Mouse (Mus musculus): ENCODE measurements around the gene Hnrnph3. TPM values are rescaled to one million over a fixed set of nuclear protein-coding genes. Genes with fewer than 3 reads are reported as not detected.

Gene Hnrnph3
- 60.1 and 69.6 TPM in 2 replicates for polyA plus RNA-seq (2015; fragmentation: Nextera tagmentation; extraction: Ambion mirVana)

DNA sequence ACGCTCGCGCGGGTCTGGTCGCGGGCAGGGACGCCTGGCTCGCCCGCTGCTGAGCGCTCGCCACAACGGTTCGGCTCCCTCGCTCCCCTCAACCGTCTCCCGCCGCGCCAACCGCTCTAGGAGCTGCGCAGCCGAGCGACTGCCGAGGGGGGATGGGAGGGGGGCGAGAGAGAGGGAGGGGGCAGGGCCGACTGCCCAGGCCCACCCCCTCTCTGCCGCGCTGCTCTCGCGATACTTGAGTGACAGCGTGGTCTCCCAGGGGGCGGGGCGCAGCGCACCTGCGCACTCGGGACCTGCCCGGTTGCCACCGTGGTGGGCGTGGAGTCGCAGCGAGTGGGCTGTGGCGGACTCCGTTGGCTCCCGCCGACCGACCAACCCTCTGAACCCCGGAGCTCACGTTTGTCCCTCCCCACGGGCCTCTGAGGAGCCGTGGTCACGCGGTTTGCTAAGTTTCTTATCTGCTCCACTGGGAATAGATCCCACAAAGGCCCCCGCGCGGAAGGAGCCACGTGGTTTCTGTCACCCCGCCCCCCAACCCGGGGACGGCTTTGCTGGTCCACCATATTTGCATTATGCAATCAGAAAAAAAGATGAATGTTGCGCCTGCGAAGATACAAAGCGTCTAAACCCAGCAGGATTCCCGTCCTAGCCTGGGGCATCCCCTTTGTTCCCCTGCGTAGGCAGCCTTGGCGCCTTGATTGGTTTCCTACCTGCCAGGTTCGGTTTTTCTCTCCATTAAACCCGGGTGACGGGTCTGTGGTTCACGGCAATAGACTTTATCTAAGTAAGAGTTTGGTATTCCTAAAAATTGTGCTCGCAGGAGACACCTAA lies at the start of gene Hnrnph3, which contains the start of gene Pbld2:
Gene Hnrnph3, minus strand, starts transcription at position 469 of the 831 bp plus-strand sequence.
Gene Pbld2, plus strand, starts transcription at position 567 of the 831 bp plus-strand sequence.
- Histone ChIP-seq H3K36me3 (no peaks in the 10 kb centered on the region), H3K4me2 (peak within 1 kb of the TSS; percentile 77), H3K9ac (peak within 1 kb of the TSS; percentile 98), H3K9me3 (no peaks in the 10 kb centered on the region), H3K4me1 (peaks cover 38% of the 10 kb centered on the region), H3K27me3 (replicated peaks) (no peaks in the 10 kb centered on the region), H3K4me3 (peak within 1 kb of the TSS; percentile 86), H3K27ac (replicated peaks) (peak within 1 kb of the TSS; percentile 100)
- WGBS: under 1% methylated on average over 57 of the region's 69 CpGs
- peak; percentile 92 for ATAC-seq (ENCODE audit: extremely low read depth, insufficient number of reproducible peaks, low FRiP score, low TSS enrichment)

DNA sequence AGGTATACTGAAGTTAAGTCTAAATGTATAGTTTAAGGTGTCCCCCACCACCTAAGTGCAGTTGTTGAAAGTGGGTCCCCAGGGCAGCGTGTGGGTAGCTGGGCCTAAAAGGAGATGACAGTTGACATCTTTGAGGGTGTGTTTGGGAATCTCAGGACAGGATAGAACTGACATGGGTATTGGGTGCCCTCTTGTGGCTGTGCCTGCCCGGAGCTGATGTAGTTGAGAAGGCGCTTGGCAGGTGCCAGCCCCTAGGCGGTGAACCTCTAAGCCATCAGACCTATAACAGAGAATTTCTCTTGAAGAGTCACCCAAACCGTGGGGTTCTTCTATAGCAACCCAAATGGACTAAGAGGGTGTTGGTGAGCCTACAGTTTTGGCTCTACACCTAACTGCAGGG lies 42.0 kb upstream of the Hnrnph3 start:
- no peak for ATAC-seq (ENCODE audit: extremely low read depth, insufficient number of reproducible peaks, low FRiP score, low TSS enrichment)
- H3K9ac ChIP-seq: no peak overlapping the region
- no peak overlapping the region for H3K4me2 ChIP-seq
- no peaks in the 10 kb centered on the region for H3K9me3 ChIP-seq
- H3K36me3 ChIP-seq: no peaks in the 10 kb centered on the region
- H3K27me3 ChIP-seq (replicated peaks): peaks cover 4% of the 10 kb centered on the region; the same call in 1 of the 2 replicates
- H3K4me3 ChIP-seq: no peak overlapping the region
- 12% methylated on average over 5 of the region's 5 CpGs for WGBS
- H3K4me1 ChIP-seq: no peaks in the 10 kb centered on the region
- H3K27ac ChIP-seq (replicated peaks): no peak overlapping the region

DNA sequence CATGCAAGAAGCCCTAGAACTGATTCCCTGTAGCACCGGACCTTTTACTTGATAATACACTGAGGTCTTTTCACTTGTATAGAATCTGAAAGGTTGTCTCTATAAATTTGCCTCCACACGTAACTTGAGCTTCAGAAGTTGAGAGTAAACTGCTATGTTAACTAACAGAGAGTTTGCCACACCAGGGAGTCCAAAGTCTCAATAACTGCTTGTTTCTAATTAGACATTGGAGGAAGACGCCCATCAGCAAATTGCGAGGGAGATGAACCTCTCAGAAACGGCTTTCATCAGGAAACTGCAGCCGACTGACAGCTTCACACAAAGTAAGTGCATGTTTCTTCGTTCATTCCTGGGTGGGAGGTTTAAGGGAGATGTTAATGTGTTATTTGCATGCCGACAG lies 41.5 kb upstream of the Hnrnph3 start:
- Histone ChIP-seq H3K27ac (replicated peaks) (no peak overlapping the region), H3K4me3 (no peak overlapping the region), H3K9me3 (no peaks in the 10 kb centered on the region), H3K9ac (no peak overlapping the region), H3K27me3 (replicated peaks) (peaks cover 4% of the 10 kb centered on the region; the same call in 1 of the 2 replicates), H3K36me3 (no peaks in the 10 kb centered on the region), H3K4me1 (peaks cover 2% of the 10 kb centered on the region; the same call in 1 of the 2 replicates), H3K4me2 (no peak overlapping the region)
- WGBS: 55% methylated on average over 8 of the region's 8 CpGs
- ATAC-seq (ENCODE audit: extremely low read depth, insufficient number of reproducible peaks, low FRiP score, low TSS enrichment): no peak

DNA sequence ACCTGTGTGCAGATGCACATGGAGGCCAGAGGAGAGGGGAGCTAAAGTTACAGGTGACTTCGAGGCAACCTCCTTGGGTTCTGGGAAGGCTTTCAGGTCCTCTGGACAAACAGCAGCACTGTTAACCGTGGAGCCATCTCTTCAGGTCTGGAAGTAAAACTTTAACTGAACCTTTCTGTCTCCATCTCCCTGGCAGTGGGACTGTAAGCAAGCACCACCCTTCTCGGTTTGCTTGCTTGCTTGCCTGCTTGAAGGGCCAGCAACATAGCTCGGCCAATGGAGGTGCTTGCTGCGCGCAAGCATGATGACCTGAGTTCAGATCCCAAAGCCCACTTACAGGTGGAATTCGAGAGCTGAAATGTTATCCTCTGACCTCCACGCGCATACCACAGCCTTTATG lies 40.5 kb upstream of the Hnrnph3 start:
- WGBS: 75% methylated on average over 9 of the region's 9 CpGs
- no peak for ATAC-seq (ENCODE audit: extremely low read depth, insufficient number of reproducible peaks, low FRiP score, low TSS enrichment)
- no peaks in the 10 kb centered on the region for H3K36me3 ChIP-seq

DNA sequence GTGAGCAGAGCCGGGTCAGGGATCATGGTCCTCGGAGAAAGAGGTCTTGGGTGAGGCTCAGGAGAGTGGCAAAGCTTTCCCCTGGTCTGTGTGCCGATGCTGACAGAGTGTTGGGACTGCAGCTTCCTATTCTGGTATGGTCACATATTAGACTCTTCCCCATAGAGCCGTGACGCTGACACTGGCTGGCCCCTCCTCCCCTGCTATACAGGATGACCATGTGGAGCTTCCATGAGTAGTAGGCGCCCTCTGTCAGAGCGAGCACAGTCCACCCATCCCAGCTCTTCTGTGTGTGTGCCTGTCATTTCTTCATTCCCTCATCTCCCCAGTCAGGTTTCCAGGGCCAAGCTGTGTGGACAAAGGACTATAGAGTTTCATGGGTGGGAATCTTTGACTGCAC lies 39.3 kb upstream of the Hnrnph3 start:
- no peak overlapping the region for H3K9ac ChIP-seq
- WGBS: 79% methylated on average over 7 of the region's 7 CpGs
- H3K27me3 ChIP-seq (replicated peaks): peaks cover 4% of the 10 kb centered on the region; the same call in 1 of the 2 replicates
- ATAC-seq (ENCODE audit: extremely low read depth, insufficient number of reproducible peaks, low FRiP score, low TSS enrichment): no peak; the same call in 1 of the 2 replicates
- H3K4me1 ChIP-seq: peaks cover 7% of the 10 kb centered on the region; the same call in 1 of the 2 replicates
- H3K4me3 ChIP-seq: no peak overlapping the region
- no peak overlapping the region for H3K4me2 ChIP-seq
- H3K27ac ChIP-seq (replicated peaks): no peak overlapping the region
- no peaks in the 10 kb centered on the region for H3K36me3 ChIP-seq
- no peaks in the 10 kb centered on the region for H3K9me3 ChIP-seq

More for the DNA sequence above, 40.5 kb upstream of the Hnrnph3 start:
- Histone ChIP-seq H3K4me1 (peaks cover 7% of the 10 kb centered on the region; the same call in 1 of the 2 replicates), H3K27ac (replicated peaks) (no peak overlapping the region), H3K4me2 (no peak overlapping the region), H3K9me3 (no peaks in the 10 kb centered on the region), H3K9ac (no peak overlapping the region), H3K4me3 (no peak overlapping the region), H3K27me3 (replicated peaks) (peaks cover 4% of the 10 kb centered on the region; the same call in 1 of the 2 replicates)

DNA sequence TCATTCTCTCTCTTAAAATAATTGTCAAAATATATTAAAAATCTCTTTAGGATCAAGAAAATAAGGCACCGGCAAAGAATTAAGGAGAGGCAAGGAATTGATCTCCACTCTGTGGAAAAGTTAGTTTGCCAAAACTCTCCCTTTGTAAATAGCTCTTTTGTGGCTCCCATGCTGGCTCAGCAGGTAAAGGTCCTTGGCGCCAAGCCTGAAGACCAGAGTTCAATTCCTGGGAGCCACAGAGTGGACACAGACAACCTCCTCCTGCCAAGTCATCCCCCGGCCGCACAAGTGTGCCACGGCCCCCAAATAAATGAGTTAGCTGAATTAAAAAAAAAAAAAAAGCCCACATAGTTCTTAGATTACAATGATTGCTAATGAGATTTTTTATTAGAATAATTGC lies 38.7 kb upstream of the Hnrnph3 start:
- Histone ChIP-seq H3K4me3 (no peak overlapping the region), H3K9me3 (no peaks in the 10 kb centered on the region), H3K36me3 (no peaks in the 10 kb centered on the region), H3K9ac (no peak overlapping the region), H3K4me1 (peaks cover 7% of the 10 kb centered on the region; the same call in 1 of the 2 replicates), H3K27ac (replicated peaks) (no peak overlapping the region), H3K27me3 (replicated peaks) (peaks cover 4% of the 10 kb centered on the region; the same call in 1 of the 2 replicates), H3K4me2 (no peak overlapping the region)
- ATAC-seq (ENCODE audit: extremely low read depth, insufficient number of reproducible peaks, low FRiP score, low TSS enrichment): no peak
- 90% methylated on average over 5 of the region's 5 CpGs for WGBS

DNA sequence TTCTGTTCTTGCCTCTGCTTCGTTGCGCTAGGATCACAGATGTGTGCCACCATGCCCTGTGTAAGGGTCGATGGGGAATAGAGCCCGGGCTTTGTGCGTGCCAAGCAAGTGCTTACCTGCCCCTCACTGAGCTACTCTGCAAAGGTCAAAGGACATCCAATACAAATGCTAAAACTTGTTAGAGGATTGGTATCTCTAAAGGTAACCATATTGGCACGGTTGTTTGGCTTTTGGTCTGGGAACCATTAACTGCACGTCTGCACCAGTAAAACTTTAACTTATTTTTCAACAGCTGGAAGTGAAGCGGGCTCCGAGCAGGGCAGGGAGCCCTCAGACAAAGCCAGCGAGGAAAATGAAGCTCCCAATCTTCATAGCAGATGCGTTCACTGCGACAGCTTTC lies 37.2 kb upstream of the Hnrnph3 start:
- Histone ChIP-seq H3K4me1 (peaks cover 12% of the 10 kb centered on the region; the same call in 1 of the 2 replicates), H3K4me3 (no peak overlapping the region), H3K9me3 (no peaks in the 10 kb centered on the region), H3K27me3 (replicated peaks) (peaks cover 9% of the 10 kb centered on the region; the same call in 1 of the 2 replicates), H3K36me3 (no peaks in the 10 kb centered on the region), H3K9ac (no peak overlapping the region), H3K4me2 (no peak overlapping the region), H3K27ac (replicated peaks) (no peak overlapping the region)
- WGBS: 72% methylated on average over 12 of the region's 12 CpGs
- no peak for ATAC-seq (ENCODE audit: extremely low read depth, insufficient number of reproducible peaks, low FRiP score, low TSS enrichment)

DNA sequence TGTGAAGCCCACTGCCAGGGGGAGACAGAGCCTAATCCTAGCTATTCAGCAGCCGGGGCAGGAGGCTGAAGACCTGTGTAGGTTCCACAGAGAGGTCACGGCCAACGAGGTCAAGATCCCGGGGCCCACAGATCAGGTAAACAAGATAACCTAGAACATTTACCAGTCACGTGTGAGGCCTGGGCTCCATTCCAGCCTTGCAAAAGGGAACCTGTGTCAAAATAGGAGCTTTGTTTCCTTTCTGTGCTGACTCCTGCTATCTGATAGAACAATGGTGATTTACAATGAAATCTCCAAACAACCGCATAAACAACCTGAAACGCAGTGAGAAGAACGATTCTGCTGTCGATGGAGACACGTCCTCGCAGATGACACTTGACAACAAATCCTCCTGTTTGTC lies 36.4 kb upstream of the Hnrnph3 start:
- no peak overlapping the region for H3K9ac ChIP-seq

DNA sequence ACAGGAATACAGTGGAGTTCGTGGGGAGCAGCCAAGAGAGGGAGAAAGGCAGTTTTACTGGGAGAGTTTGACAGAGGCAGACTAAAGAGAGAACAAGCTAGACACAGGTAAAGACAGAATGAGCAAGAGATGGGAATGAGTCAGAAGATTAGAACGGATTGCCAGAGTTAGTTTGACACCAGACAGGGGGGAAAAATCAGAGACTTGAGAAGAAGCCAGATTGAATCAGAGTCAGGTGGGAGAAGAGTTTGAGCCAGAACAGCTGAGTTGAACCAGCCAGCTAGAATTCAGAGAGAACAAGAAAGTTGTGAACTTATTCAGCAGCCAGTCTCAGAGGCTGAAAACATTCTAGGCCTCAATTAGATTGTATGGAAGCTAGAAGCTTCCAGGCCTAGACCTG lies 35.8 kb upstream of the Hnrnph3 start, which contains the start of gene Pbld1:
Gene Pbld1, plus strand, starts transcription at position 301 of the 400 bp plus-strand sequence.
- ATAC-seq (ENCODE audit: extremely low read depth, insufficient number of reproducible peaks, low FRiP score, low TSS enrichment): no peak
- Histone ChIP-seq H3K4me1 (peaks cover 12% of the 10 kb centered on the region; the same call in 1 of the 2 replicates), H3K4me2 (no peak within 1 kb of the TSS), H3K36me3 (no peaks in the 10 kb centered on the region), H3K4me3 (no peak within 1 kb of the TSS), H3K27me3 (replicated peaks) (peaks cover 9% of the 10 kb centered on the region; the same call in 1 of the 2 replicates), H3K9ac (no peak within 1 kb of the TSS), H3K9me3 (no peaks in the 10 kb centered on the region), H3K27ac (replicated peaks) (no peak within 1 kb of the TSS)
- WGBS: 74% methylated on average over 2 of the region's 2 CpGs

More for the DNA sequence above, 36.4 kb upstream of the Hnrnph3 start:
- Histone ChIP-seq H3K9me3 (no peaks in the 10 kb centered on the region), H3K4me2 (no peak overlapping the region), H3K27ac (replicated peaks) (no peak overlapping the region), H3K4me1 (peaks cover 12% of the 10 kb centered on the region; the same call in 1 of the 2 replicates), H3K27me3 (replicated peaks) (peaks cover 9% of the 10 kb centered on the region; the same call in 1 of the 2 replicates), H3K4me3 (no peak overlapping the region), H3K36me3 (no peaks in the 10 kb centered on the region)
- ATAC-seq (ENCODE audit: extremely low read depth, insufficient number of reproducible peaks, low FRiP score, low TSS enrichment): no peak
- 47% methylated on average over 11 of the region's 11 CpGs for WGBS

DNA sequence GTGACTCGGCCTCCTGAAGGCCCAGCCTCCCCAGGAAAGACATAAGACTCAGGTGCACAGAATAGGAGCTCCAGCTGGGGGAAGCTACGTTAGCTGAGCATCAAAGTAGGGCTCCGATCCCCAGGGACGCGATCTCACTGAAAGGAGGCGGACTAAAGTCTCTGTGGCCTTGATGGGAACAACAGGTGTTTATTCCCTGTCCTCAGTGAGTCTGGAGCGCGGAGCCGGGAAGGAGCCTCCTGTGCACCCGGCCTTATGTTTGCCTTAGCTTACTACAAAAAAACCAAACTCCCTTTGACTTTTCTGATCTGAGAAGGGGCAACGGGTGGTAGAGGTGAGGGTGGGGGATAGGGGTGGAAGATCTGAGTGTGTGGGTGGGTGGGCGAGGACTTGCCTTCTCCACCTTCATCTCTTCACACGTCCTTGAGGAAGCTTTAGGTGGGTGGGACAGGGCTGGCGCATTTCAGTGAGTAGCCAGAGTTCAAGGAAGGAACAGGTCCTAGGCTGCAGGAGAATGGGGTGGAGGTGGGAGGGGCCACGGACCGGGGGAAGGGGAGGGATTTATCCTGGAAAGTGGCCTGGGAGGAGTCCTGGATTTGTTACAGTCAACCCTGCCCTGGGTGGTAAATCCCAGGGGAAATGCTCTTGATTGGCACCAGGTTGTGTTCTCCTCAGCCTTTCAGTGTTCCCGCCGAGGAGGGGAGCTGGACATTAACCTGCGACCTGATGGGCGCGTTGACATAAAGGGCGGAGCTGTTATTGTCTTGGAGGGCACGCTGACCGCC lies 33.1 kb upstream of the Hnrnph3 start:
- WGBS: 30% methylated on average over 24 of the region's 24 CpGs
- H3K36me3 ChIP-seq: no peaks in the 10 kb centered on the region
- H3K4me3 ChIP-seq: no peak overlapping the region

DNA sequence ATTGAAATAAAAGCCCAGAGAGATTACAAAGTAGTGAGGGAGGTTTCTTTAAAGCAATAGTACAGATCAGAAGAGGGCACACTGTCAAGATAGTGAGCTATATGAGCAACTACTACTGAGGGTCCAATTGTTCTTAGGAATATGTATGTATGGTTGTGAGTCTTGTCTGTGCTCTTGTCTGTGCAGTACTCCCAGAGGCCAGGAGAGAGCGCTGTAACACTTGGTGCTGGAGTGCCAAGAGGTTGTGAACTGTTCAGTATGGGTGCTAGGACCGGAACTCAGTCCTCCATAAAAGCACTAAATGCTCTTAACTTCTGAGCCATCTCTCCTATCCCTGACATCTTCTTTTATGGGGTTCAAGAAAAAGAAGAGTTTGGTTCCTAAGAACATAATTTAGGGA lies 30.6 kb upstream of the Hnrnph3 start:
- H3K9ac ChIP-seq: no peak overlapping the region
- no peak overlapping the region for H3K27ac ChIP-seq (replicated peaks)
- no peaks in the 10 kb centered on the region for H3K36me3 ChIP-seq
- peaks cover 5% of the 10 kb centered on the region; the same call in 1 of the 2 replicates for H3K27me3 ChIP-seq (replicated peaks)
- peaks cover 9% of the 10 kb centered on the region for H3K4me1 ChIP-seq
- H3K9me3 ChIP-seq: no peaks in the 10 kb centered on the region
- WGBS: 64% methylated on average over 2 of the region's 2 CpGs
- ATAC-seq (ENCODE audit: extremely low read depth, insufficient number of reproducible peaks, low FRiP score, low TSS enrichment): no peak
- no peak overlapping the region for H3K4me3 ChIP-seq
- H3K4me2 ChIP-seq: no peak overlapping the region

More for the DNA sequence above, 33.1 kb upstream of the Hnrnph3 start:
- peaks cover 16% of the 10 kb centered on the region for H3K4me1 ChIP-seq
- peak; percentile 21; the same call in 1 of the 2 replicates for ATAC-seq (ENCODE audit: extremely low read depth, insufficient number of reproducible peaks, low FRiP score, low TSS enrichment)
- no peak overlapping the region for H3K27ac ChIP-seq (replicated peaks)
- peaks cover 9% of the 10 kb centered on the region; the same call in 1 of the 2 replicates for H3K27me3 ChIP-seq (replicated peaks)
- H3K4me2 ChIP-seq: peak overlapping the region; percentile 39
- no peak overlapping the region for H3K9ac ChIP-seq
- no peaks in the 10 kb centered on the region for H3K9me3 ChIP-seq

Measured in heart, embryonic 13.5 days (tissue).